Mouse (Mus musculus) lung, postnatal 0 days (tissue): ENCODE measurements around the gene Coq8b.

Experiments used
- CTCF ChIP-seq: IDR thresholded peaks from 2 replicates; pipeline ENCODE4 v1.5.1; 2016; ENCODE audit warnings: antibody characterized with exemption, mild to moderate bottlenecking
- EP300 ChIP-seq: IDR thresholded peaks from 2 replicates; pipeline ENCODE4 v1.6.1; 2016; ENCODE audit warnings: antibody characterized with exemption, mild to moderate bottlenecking, control low read depth

GRCm38 (mm10) chr7:27249928-27250327 lies 17.1 kb downstream of the Coq8b start:
- TF ChIP-seq CTCF = no peak
- no peak for TF ChIP-seq EP300
